Mouse (Mus musculus) c-Kit-positive CD71-positive TER-119-positive erythroid progenitor cells, embryonic 14.5 days (primary cell): ENCODE results near the gene Aven.

Source experiments
- DNase-seq: peaks from one replicate; pipeline ENCODE4 v3.0.0-alpha.2; 2013; ENCODE audit warnings: low spot score

Aven gene

GRCm38 (mm10) chr2:112676175-112676574 lies 183.4 kb downstream of the Aven start:
- no peak for DNase-seq

GRCm38 (mm10) chr2:112676721-112677120 lies 184.0 kb downstream of the Aven start:
- DNase-seq, result no peak

DNA sequence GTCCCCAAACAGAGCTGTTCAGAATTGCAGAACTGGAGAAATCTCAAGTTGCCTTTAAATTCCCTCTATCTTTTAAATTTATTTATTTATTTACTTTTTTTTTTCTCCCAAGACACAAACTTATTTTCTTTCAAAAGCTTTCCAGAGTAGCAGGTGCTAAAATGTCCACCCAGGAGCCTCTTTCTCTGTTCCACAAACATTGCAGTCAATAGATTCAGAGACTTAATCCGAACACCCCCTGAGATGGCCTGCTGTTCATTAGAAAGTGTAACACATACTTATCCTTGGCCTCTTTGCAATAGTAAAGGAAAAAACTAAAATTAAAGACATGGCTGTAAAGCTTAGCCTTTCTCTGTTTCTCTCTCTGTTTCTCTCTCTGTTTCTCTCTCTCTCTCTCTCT lies 184.5 kb downstream of the Aven start:
- no peak for DNase-seq

- DNase-seq, result no peak
These were observed 189.1 kb downstream of the Aven start for GRCm38 (mm10) chr2:112681817-112682216.
